Mouse (Mus musculus) limb, embryonic 15.5 days (tissue): ENCODE measurements around the gene Pars2. TPM values are rescaled to one million over a fixed set of nuclear protein-coding genes. Genes with fewer than 3 reads are reported as not detected.

Source experiments
- ATAC-seq: fragments of 200-750 bp; cut with Nextera tagmentation; 2 replicates; pipeline ENCODE4 v1.8.0; 2017; ENCODE audit warnings: low read depth, moderate TSS enrichment; ENCODE audit not compliant: insufficient number of reproducible peaks, low FRiP score, low TSS enrichment
- H3K27ac ChIP-seq: fragments of 300-500 bp; sonication (generic); 2 replicates; pipeline ENCODE4 v1.5.1; 2015; ENCODE audit warnings: moderate library complexity, mild to moderate bottlenecking, inconsistent platforms
- H3K27me3 ChIP-seq: fragments of 300-500 bp; sonication (generic); 2 replicates; pipeline ENCODE4 v1.6.1; 2015; ENCODE audit warnings: inconsistent platforms
- H3K36me3 ChIP-seq: fragments of 300-500 bp; sonication (generic); 2 replicates; pipeline ENCODE4 v1.6.1; 2015; ENCODE audit warnings: inconsistent platforms
- H3K4me1 ChIP-seq: fragments of 300-500 bp; sonication (generic); 2 replicates; pipeline ENCODE4 v1.6.1; 2015; ENCODE audit warnings: inconsistent platforms
- H3K4me2 ChIP-seq: fragments of 300-500 bp; sonication (generic); 2 replicates; pipeline ENCODE4 v1.6.1; 2015; ENCODE audit warnings: mild to moderate bottlenecking, inconsistent platforms
- H3K4me3 ChIP-seq: fragments of 300-500 bp; sonication (generic); 2 replicates; pipeline ENCODE4 v1.5.1; 2015; ENCODE audit warnings: mild to moderate bottlenecking, inconsistent platforms
- H3K9ac ChIP-seq: fragments of 300-500 bp; sonication (generic); 2 replicates; pipeline ENCODE4 v1.6.1; 2015; ENCODE audit warnings: inconsistent platforms
- H3K9me3 ChIP-seq: fragments of 300-500 bp; sonication (generic); 2 replicates; pipeline ENCODE4 v1.6.1; 2016; ENCODE audit warnings: inconsistent platforms
- WGBS: fragments of 180-500 bp; shearing (Covaris S2); methylation state at CpG from one replicate; pipeline ENCODE4 v1.1.7; 2015; 5-methylcytosine and 5-hydroxymethylcytosine counted together
- polyA plus RNA-seq: library from polyadenylated mRNA; unstranded; fragments of >200 nt; fragmentation: Nextera tagmentation; extraction: Ambion mirVana; gene quantifications from 2 replicates; pipeline ENCODE4 v1.2.1, GENCODE M21; 2015

Gene Pars2
- polyA plus RNA-seq, 1 experiment from 2014 or later = 14.0 TPM

- Histone ChIP-seq H3K27ac (peak overlapping the region; percentile 43; the same call in 1 of the 2 replicates), H3K4me3 (no peak overlapping the region), H3K4me2 (no peak overlapping the region), H3K27me3 (no peaks in the 10 kb centered on the region), H3K4me1 (peaks cover 12% of the 10 kb centered on the region), H3K36me3 (no peaks in the 10 kb centered on the region), H3K9ac (no peak overlapping the region), H3K9me3 (no peaks in the 10 kb centered on the region)
- ATAC-seq = no peak; the same call in 1 of the 2 replicates
- WGBS = 7% methylated on average over 8 of the region's 8 CpGs
Observed at GRCm38 (mm10) chr4:106643483-106644217, 7.2 kb upstream of the Pars2 start.

DNA sequence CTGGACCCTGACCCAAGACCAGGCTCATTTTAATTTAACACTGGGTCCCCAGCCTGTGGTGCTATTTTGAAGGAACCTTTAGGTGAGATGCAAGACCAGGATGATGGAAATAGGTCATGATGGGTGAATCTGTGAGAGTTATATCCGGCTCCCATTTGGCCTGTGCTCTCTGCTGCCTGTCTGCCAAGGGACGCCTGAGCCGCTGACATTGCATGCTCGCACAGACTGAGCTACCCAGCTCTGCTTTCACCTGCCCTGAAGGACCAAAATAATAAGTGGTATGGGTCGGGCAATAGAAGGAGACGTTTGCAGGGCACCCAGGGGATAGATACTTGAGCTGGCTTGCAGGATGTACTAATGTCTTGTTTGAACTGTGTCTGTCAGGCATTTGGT is 6.7 kb upstream of the Pars2 start:
- H3K27ac ChIP-seq = peak overlapping the region; percentile 43; the same call in 1 of the 2 replicates
- H3K4me2 ChIP-seq = no peak overlapping the region
- no peaks in the 10 kb centered on the region for H3K27me3 ChIP-seq
- ATAC-seq = no peak
- H3K9ac ChIP-seq = no peak overlapping the region
- no peak overlapping the region for H3K4me3 ChIP-seq
- H3K4me1 ChIP-seq = peaks cover 12% of the 10 kb centered on the region
- 57% methylated on average over 6 of the region's 6 CpGs for WGBS
- no peaks in the 10 kb centered on the region for H3K9me3 ChIP-seq
- H3K36me3 ChIP-seq = no peaks in the 10 kb centered on the region

- H3K4me1 ChIP-seq = peaks cover 12% of the 10 kb centered on the region
- no peak for ATAC-seq
Observed at GRCm38 (mm10) chr4:106645797-106646196, 5.1 kb upstream of the Pars2 start.

DNA sequence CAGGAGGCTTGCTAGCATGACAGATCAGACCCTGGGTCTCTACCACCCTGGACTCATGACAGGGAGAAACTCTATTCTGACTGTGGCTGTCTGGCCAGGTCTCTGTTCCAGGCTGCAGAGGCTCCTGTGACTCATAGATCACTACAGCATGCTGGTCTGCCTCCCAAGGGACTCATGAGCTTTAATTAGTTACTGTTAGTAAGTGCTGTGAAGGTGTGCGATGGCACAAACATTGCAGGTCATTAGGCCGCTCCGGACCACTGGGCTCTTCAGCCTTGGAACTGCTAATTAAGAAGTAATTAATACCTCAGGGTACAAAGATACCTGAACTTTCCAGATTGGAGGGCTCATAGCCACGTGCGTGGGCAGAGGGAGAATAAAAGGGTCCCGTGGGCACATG is 3.7 kb upstream of the Pars2 start:
- Histone ChIP-seq H3K4me3 (no peak overlapping the region), H3K4me1 (peaks cover 20% of the 10 kb centered on the region), H3K27ac (no peak overlapping the region), H3K9ac (no peak overlapping the region), H3K9me3 (no peaks in the 10 kb centered on the region), H3K27me3 (no peaks in the 10 kb centered on the region), H3K36me3 (no peaks in the 10 kb centered on the region), H3K4me2 (no peak overlapping the region)
- WGBS = 60% methylated on average over 6 of the region's 6 CpGs
- no peak for ATAC-seq

More at GRCm38 (mm10) chr4:106645797-106646196, 5.1 kb upstream of the Pars2 start:
- 60% methylated on average over 5 of the region's 5 CpGs for WGBS
- Histone ChIP-seq H3K27ac (no peak overlapping the region), H3K9me3 (no peaks in the 10 kb centered on the region), H3K4me2 (no peak overlapping the region), H3K36me3 (no peaks in the 10 kb centered on the region), H3K27me3 (no peaks in the 10 kb centered on the region), H3K9ac (no peak overlapping the region), H3K4me3 (no peak overlapping the region)

DNA sequence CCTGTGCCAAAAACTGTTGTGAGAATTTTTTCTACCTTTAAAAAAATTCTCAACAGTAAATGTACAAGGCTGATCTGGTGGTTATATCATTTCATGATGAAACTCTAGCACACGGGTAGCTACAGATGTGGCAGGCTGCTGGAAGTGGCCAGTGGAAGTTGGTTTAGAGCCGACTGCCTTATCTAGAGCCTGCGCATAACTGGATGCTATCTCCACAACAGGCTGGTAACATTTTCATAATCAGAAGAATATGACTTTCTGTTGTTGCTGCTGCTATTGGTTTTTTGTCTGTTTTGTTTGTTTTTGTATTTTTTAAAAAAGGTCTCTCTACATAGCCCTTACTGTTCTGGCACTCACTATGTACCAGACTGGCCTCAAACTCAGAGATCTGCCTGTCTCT is 1.7 kb downstream of the Pars2 start:
- no peak overlapping the region for H3K4me2 ChIP-seq
- peaks cover 31% of the 10 kb centered on the region for H3K36me3 ChIP-seq
- no peak overlapping the region for H3K9ac ChIP-seq
- ATAC-seq = no peak
- H3K27ac ChIP-seq = no peak overlapping the region
- H3K9me3 ChIP-seq = no peaks in the 10 kb centered on the region
- no peak overlapping the region for H3K4me3 ChIP-seq
- 94% methylated on average over 3 of the region's 3 CpGs for WGBS
- H3K4me1 ChIP-seq = peaks cover 10% of the 10 kb centered on the region
- H3K27me3 ChIP-seq = no peaks in the 10 kb centered on the region

GRCm38 (mm10) chr4:106653051-106653450 is 2.2 kb downstream of the Pars2 start:
- H3K4me3 ChIP-seq = no peak overlapping the region
- H3K9ac ChIP-seq = no peak overlapping the region
- peaks cover 10% of the 10 kb centered on the region for H3K4me1 ChIP-seq
- no peaks in the 10 kb centered on the region for H3K27me3 ChIP-seq
- ATAC-seq = no peak
- no peak overlapping the region for H3K4me2 ChIP-seq
- H3K36me3 ChIP-seq = peaks cover 33% of the 10 kb centered on the region
- no peaks in the 10 kb centered on the region for H3K9me3 ChIP-seq
- WGBS = 93% methylated on average over 15 of the region's 15 CpGs
- no peak overlapping the region for H3K27ac ChIP-seq

DNA sequence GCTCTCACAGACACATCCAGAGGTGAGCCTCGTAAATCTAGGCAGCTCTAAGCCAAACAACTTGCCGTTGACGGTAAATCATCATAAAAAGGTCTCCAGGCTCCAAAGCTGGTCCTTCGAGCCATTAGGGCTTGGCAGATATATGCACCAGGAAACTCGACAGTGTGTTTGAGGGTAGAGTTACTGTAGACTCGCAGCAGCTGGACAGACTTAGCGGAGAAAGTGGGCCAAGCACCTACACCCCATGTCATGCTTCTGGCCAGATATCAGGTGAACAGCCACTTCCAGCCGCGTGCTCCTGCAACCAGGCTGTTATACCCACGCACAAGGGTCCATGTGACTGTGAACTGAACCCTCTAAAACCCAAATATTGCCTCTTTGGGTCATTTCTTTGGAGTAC is 4.8 kb downstream of the Pars2 start:
- H3K27ac ChIP-seq = no peak overlapping the region
- peaks cover 57% of the 10 kb centered on the region for H3K36me3 ChIP-seq
- no peak for ATAC-seq
- H3K4me3 ChIP-seq = no peak overlapping the region
- H3K9ac ChIP-seq = no peak overlapping the region
- H3K4me1 ChIP-seq = peaks cover 10% of the 10 kb centered on the region
- no peaks in the 10 kb centered on the region for H3K9me3 ChIP-seq
- 71% methylated on average over 10 of the region's 10 CpGs for WGBS
- H3K4me2 ChIP-seq = no peak overlapping the region
- H3K27me3 ChIP-seq = no peaks in the 10 kb centered on the region

GRCm38 (mm10) chr4:106663956-106664470 is 13.1 kb downstream of the Pars2 start:
- Histone ChIP-seq H3K4me3 (no peak overlapping the region), H3K27me3 (no peaks in the 10 kb centered on the region), H3K4me2 (no peak overlapping the region), H3K4me1 (no peaks in the 10 kb centered on the region), H3K9ac (no peak overlapping the region), H3K27ac (no peak overlapping the region), H3K36me3 (peaks cover 100% of the 10 kb centered on the region), H3K9me3 (no peaks in the 10 kb centered on the region)
- no peak for ATAC-seq
- 68% methylated on average over 5 of the region's 5 CpGs for WGBS

GRCm38 (mm10) chr4:106664697-106665096 is 13.8 kb downstream of the Pars2 start:
- WGBS = 81% methylated on average over 6 of the region's 6 CpGs
- Histone ChIP-seq H3K9ac (no peak overlapping the region), H3K9me3 (no peaks in the 10 kb centered on the region), H3K27ac (no peak overlapping the region), H3K4me3 (no peak overlapping the region), H3K36me3 (peaks cover 100% of the 10 kb centered on the region), H3K4me2 (no peak overlapping the region), H3K4me1 (no peaks in the 10 kb centered on the region), H3K27me3 (no peaks in the 10 kb centered on the region)
- ATAC-seq = no peak

GRCm38 (mm10) chr4:106665269-106665668 is 14.4 kb downstream of the Pars2 start:
- H3K4me1 ChIP-seq = no peaks in the 10 kb centered on the region
- no peak overlapping the region for H3K4me2 ChIP-seq
- 88% methylated on average over 2 of the region's 2 CpGs for WGBS
- ATAC-seq = no peak
- H3K9ac ChIP-seq = no peak overlapping the region
- no peak overlapping the region for H3K27ac ChIP-seq
- no peaks in the 10 kb centered on the region for H3K9me3 ChIP-seq
- no peaks in the 10 kb centered on the region for H3K27me3 ChIP-seq
- H3K4me3 ChIP-seq = no peak overlapping the region
- peaks cover 100% of the 10 kb centered on the region for H3K36me3 ChIP-seq

DNA sequence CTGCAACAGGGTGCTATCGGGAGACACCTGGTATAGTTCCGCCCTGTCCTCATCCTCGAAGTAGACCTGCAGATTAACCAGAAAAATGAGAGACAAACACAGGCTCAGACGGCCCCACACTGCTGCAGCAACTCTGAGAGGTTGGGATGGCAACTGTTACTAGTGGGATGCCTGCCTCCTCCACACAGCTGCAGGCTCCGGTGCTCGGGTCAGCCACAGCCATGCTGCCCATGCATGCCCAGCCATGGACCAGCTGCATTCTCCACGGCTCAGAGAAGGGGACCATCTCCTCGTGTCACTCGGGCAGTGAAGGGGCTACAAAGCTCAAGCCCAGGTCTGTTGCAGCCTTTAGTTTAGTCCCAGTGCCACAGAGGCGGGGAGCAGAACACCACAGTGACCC is 14.8 kb downstream of the Pars2 start:
- Histone ChIP-seq H3K4me3 (no peak overlapping the region), H3K4me1 (no peaks in the 10 kb centered on the region), H3K4me2 (no peak overlapping the region), H3K9me3 (no peaks in the 10 kb centered on the region), H3K27me3 (no peaks in the 10 kb centered on the region), H3K9ac (no peak overlapping the region), H3K27ac (no peak overlapping the region), H3K36me3 (peaks cover 100% of the 10 kb centered on the region)
- WGBS = 91% methylated on average over 10 of the region's 10 CpGs
- no peak for ATAC-seq

GRCm38 (mm10) chr4:106666546-106666945 is 15.7 kb downstream of the Pars2 start:
- Histone ChIP-seq H3K9ac (no peak overlapping the region), H3K4me1 (no peaks in the 10 kb centered on the region), H3K9me3 (no peaks in the 10 kb centered on the region), H3K27me3 (no peaks in the 10 kb centered on the region), H3K4me3 (no peak overlapping the region), H3K4me2 (no peak overlapping the region), H3K27ac (no peak overlapping the region), H3K36me3 (peaks cover 100% of the 10 kb centered on the region)
- no peak for ATAC-seq
- 87% methylated on average over 2 of the region's 2 CpGs for WGBS
